Mouse (Mus musculus): ENCODE data around the gene Oxct2a. TPM values are rescaled to one million over a fixed set of nuclear protein-coding genes. Genes with fewer than 3 reads are reported as not detected.

Oxct2a gene
- total and polyA plus RNA-seq, 3 experiments: 0.04 TPM; not detected in 2

DNA sequence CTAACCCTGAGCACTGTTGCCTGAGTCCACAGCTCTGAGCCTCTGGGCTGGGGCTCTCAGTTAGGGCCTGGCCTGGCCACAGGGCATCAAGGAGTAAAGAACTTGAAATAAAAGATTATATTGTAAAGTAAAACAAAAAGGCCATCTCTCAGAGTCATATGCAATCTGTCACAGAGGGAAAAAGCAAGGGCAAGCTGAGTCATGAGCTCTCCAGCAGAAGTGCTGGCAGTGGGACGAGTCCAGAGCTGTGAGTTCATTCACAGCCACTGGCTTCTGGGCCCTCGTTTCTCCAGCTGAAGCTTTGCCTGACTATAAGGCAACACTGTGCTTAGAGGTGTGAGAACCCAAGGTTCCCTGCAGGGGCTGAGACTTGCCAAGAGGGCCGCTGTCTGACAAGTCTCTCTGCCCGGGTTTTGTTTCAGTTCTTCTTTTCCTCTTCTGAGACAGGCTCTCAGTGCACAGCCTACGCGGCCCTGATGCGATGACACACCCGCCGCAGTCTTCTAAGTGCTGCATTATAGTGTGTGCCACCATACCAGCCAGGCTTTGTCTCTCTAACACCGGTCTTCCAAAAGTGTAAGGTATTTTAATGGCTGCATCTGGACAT lies 29.9 kb upstream of the Oxct2a start:
- Histone ChIP-seq H3K4me1 (ENCODE audit: control insufficient read depth in 1 of 2, insufficient read depth in 2 of 2, low read length in 2 of 2) (no peaks in the 10 kb centered on the region), H3K9me3 (replicated peaks; ENCODE audit: insufficient read depth, low read length) (no peaks in the 10 kb centered on the region), H3K79me2 (ENCODE audit: control insufficient read depth, insufficient read depth, low read length, poor library complexity) (no peaks in the 10 kb centered on the region), H3K9ac (ENCODE audit: control insufficient read depth, low read depth, low read length, poor library complexity, severe bottlenecking) (no peak overlapping the region), H3K27me3 (ENCODE audit: control insufficient read depth in 1 of 2, insufficient read depth in 2 of 2, low read length in 2 of 2) (no peaks in the 10 kb centered on the region), H3K27ac (ENCODE audit: control insufficient read depth, low read depth, low read length) (no peak overlapping the region), H3K4me3 (ENCODE audit: control insufficient read depth in 1 of 2, insufficient read depth in 1 of 2, low read depth in 2 of 2, low read length in 2 of 2) (no peak overlapping the region), H3K36me3 (ENCODE audit: control insufficient read depth in 1 of 2, insufficient read depth in 2 of 2, low read length in 2 of 2) (peaks cover 0 to 6% of the 10 kb centered on the region in 2 experiments; a peak in 2 of 4 replicates)
- TF ChIP-seq ZKSCAN1 (IDR thresholded peaks at IDR 0.05; ENCODE audit: low read depth, low read length) (no peak), ZC3H11A (IDR thresholded peaks at IDR 0.05; ENCODE audit: low read depth, low read length) (no peak), USF1 (IDR thresholded peaks at IDR 0.05; ENCODE audit: low read depth, low read length) (no peak), NELFE (IDR thresholded peaks at IDR 0.05; ENCODE audit: low read depth, low read length) (no peak), MAX (IDR thresholded peaks at IDR 0.05; ENCODE audit: low read length) (no peak), RCOR1 (IDR thresholded peaks at IDR 0.05; ENCODE audit: low read depth, low read length) (no peak), RAD21 (IDR thresholded peaks at IDR 0.05; ENCODE audit: low read depth, low read length) (no peak), TBP (IDR thresholded peaks at IDR 0.05; ENCODE audit: low read depth, low read length) (no peak), CHD1 (IDR thresholded peaks at IDR 0.05; ENCODE audit: low read depth, low read length) (no peak), USF2 (IDR thresholded peaks at IDR 0.05; ENCODE audit: borderline replicate concordance in 1 of 2, insufficient read depth in 1 of 2, low read depth in 1 of 2, low read length in 2 of 2) (no peak), GATA1 (IDR thresholded peaks at IDR 0.05; ENCODE audit: low read depth, low read length) (no peak), MYC (IDR thresholded peaks at IDR 0.05; ENCODE audit: low read depth, low read length) (no peak), POLR2AphosphoS5 (IDR thresholded peaks at IDR 0.05; ENCODE audit: borderline replicate concordance, low read depth, low read length) (no peak), HCFC1 (IDR thresholded peaks at IDR 0.05; ENCODE audit: low read depth, low read length) (no peak), EP300 (IDR thresholded peaks at IDR 0.05; ENCODE audit: low read depth in 1 of 2, low read length in 2 of 2) (no peak), CTCF (IDR thresholded peaks at IDR 0.05 in 2 of 3, conservative IDR thresholded peaks at IDR 0.05 in 1 of 3; ENCODE audit: control insufficient read depth in 1 of 3, insufficient read depth in 1 of 3, low read depth in 2 of 3, low read length in 3 of 3, poor library complexity in 1 of 3, severe bottlenecking in 1 of 3) (no peak), TAL1 (IDR thresholded peaks at IDR 0.05; ENCODE audit: low read length) (no peak), BHLHE40 (IDR thresholded peaks at IDR 0.05; ENCODE audit: borderline replicate concordance, low read depth, low read length) (no peak), MYB (IDR thresholded peaks at IDR 0.05; ENCODE audit: low read depth, low read length) (no peak)
- DNase-seq (ENCODE audit: low read depth, low spot score): no peak

DNA sequence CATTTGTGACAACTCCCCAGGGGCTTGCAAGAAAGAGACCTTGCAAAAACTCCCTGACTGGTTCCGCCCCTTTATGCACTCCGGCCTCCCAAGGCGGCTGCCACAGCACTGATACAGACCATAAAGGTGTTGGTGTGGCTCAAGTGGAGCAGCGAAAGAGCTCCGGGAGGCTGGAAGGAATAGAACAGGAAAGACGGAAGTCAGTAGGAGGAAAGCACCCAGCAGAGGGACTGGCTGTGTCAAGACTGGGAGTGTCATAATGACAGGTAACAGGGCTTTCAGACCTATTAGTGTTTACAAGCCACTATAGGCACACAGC lies 20.0 kb upstream of the Oxct2a start:
- H3K4me3 ChIP-seq (ENCODE audit: control insufficient read depth in 1 of 2, insufficient read depth in 1 of 2, low read depth in 2 of 2, low read length in 2 of 2): peak overlapping the region; percentile 68 to 76
- no peak for TF ChIP-seq E2F4 (IDR thresholded peaks at IDR 0.05; ENCODE audit: borderline replicate concordance, low read depth, low read length)
- no peak for TF ChIP-seq MAX (IDR thresholded peaks at IDR 0.05; ENCODE audit: low read length)
- no peak for TF ChIP-seq MAZ (IDR thresholded peaks at IDR 0.05; ENCODE audit: low read depth, low read length)
- TF ChIP-seq NELFE (IDR thresholded peaks at IDR 0.05; ENCODE audit: low read depth, low read length): no peak
- TF ChIP-seq GABPA (IDR thresholded peaks at IDR 0.05; ENCODE audit: low read depth, low read length): no peak
- no peak for TF ChIP-seq ZMIZ1 (IDR thresholded peaks at IDR 0.05; ENCODE audit: low read depth, low read length)
- TF ChIP-seq SIN3A (IDR thresholded peaks at IDR 0.05; ENCODE audit: low read length): no peak
- no peak for TF ChIP-seq EP300 (IDR thresholded peaks at IDR 0.05; ENCODE audit: low read depth in 1 of 2, low read length in 2 of 2)
- TF ChIP-seq KAT2A (conservative IDR thresholded peaks at IDR 0.05; ENCODE audit: low read depth, low read length): no peak
- no peak for TF ChIP-seq NRF1 (IDR thresholded peaks at IDR 0.05; ENCODE audit: insufficient read depth, low read depth, low read length, poor library complexity, severe bottlenecking)
- TF ChIP-seq TAL1 (IDR thresholded peaks at IDR 0.05; ENCODE audit: low read length): no peak
- no peak for TF ChIP-seq BHLHE40 (IDR thresholded peaks at IDR 0.05; ENCODE audit: borderline replicate concordance, low read depth, low read length)
- no peak for TF ChIP-seq MXI1 (IDR thresholded peaks at IDR 0.05; ENCODE audit: low read depth, low read length)
- TF ChIP-seq USF1 (IDR thresholded peaks at IDR 0.05; ENCODE audit: low read depth, low read length): no peak
- TF ChIP-seq MYC (IDR thresholded peaks at IDR 0.05; ENCODE audit: low read depth, low read length): no peak
- no peak for TF ChIP-seq MAFK (IDR thresholded peaks at IDR 0.05; ENCODE audit: borderline replicate concordance, low read depth, low read length)
- no peaks in the 10 kb centered on the region for H3K4me1 ChIP-seq (ENCODE audit: control insufficient read depth in 1 of 2, insufficient read depth in 2 of 2, low read length in 2 of 2)
- H3K79me2 ChIP-seq (ENCODE audit: control insufficient read depth, insufficient read depth, low read length, poor library complexity): no peaks in the 10 kb centered on the region
- H3K9me3 ChIP-seq (replicated peaks; ENCODE audit: insufficient read depth, low read length): no peaks in the 10 kb centered on the region
- no peaks in the 10 kb centered on the region for H3K27me3 ChIP-seq (ENCODE audit: control insufficient read depth in 1 of 2, insufficient read depth in 2 of 2, low read length in 2 of 2)
- H3K36me3 ChIP-seq (ENCODE audit: control insufficient read depth in 1 of 2, insufficient read depth in 2 of 2, low read length in 2 of 2): no peaks in the 10 kb centered on the region
- H3K27ac ChIP-seq (ENCODE audit: control insufficient read depth, low read depth, low read length): no peak overlapping the region
- peak overlapping the region; percentile 20; the same call in 1 of the 2 replicates for H3K9ac ChIP-seq (ENCODE audit: control insufficient read depth, low read depth, low read length, poor library complexity, severe bottlenecking)
- DNase-seq (ENCODE audit: low read depth, low spot score): no peak
